Mouse (Mus musculus) ovary, adult 10 weeks (tissue): ENCODE results near the gene Gm20817. TPM values are rescaled to one million over a fixed set of nuclear protein-coding genes. Genes with fewer than 3 reads are reported as not detected.

ENCODE experiments used
- polyA plus RNA-seq: library from polyadenylated mRNA; stranded (reverse); fragments of 350-450 nt; fragmentation: Illumina TruSeq; extraction: RNeasy Lipid Tissue Mini Kit (QIAGEN cat#74804); gene quantifications from one replicate; pipeline ENCODE4 v1.2.3, GENCODE M21; 2014

Gene Gm20817
- polyA plus RNA-seq = not detected

DNA sequence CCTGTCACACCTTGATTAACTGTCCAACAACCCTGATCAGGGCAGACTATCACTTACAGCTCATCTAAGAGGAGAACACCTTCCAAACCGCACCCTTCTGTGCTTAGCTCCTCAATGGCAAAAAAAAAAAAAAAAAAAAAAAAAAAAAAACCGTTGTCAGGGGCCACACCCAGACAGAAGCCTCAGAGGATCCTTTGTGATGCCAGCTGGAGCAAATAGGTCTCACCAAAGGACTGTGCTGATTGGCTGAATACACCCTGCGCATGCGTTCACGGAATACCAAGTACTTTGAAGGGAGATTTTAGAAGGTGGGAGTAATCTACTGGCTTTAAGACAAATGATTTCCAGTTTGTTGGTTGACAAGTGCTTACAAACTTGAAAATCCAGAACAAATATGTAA, at the start of gene Gm20817:
Gene Gm20817 (minus strand): TSS at position 101 of the 400 bp plus-strand sequence.

